Mouse (Mus musculus) heart, postnatal 0 days (tissue): ENCODE measurements at regions not wholly inside any gene's neighbourhood (a gene's known extent, or its start where the extent isn't known, plus 50 kb on each side); places are given as distances from the start of the nearest gene placed in this dataset.

ENCODE experiments used
- ATAC-seq: fragments of 200-750 bp; cut with Nextera tagmentation; 2 replicates; pipeline ENCODE4 v1.8.0; 2017; ENCODE audit warnings: low read depth, moderate number of reproducible peaks, moderate library complexity; ENCODE audit not compliant: insufficient read depth
- DNase-seq: peaks from one replicate; pipeline ENCODE4 v3.0.0-alpha.2; 2016; ENCODE audit warnings: low spot score
- H3K27ac ChIP-seq: fragments of 300-500 bp; sonication (generic); 2 replicates; pipeline ENCODE4 v1.5.1; 2014; ENCODE audit warnings: low read depth, mild to moderate bottlenecking
- H3K27me3 ChIP-seq: fragments of 300-500 bp; sonication (generic); 2 replicates; pipeline ENCODE4 v1.6.1; 2014; ENCODE audit warnings: low read length, mixed read lengths; ENCODE audit not compliant: control insufficient read depth, insufficient read depth
- H3K36me3 ChIP-seq: fragments of 300-500 bp; sonication (generic); replicated peaks from 2 replicates; pipeline ENCODE4 v1.6.1; 2014; ENCODE audit warnings: low read length, mixed read lengths; ENCODE audit not compliant: control insufficient read depth, insufficient read depth
- H3K4me1 ChIP-seq: fragments of 300-500 bp; sonication (generic); 2 replicates; pipeline ENCODE4 v1.6.1; 2014; ENCODE audit warnings: antibody characterized with exemption; ENCODE audit not compliant: control insufficient read depth, insufficient read depth
- H3K4me2 ChIP-seq: fragments of 300-500 bp; sonication (generic); 2 replicates; pipeline ENCODE4 v1.6.1; 2014; ENCODE audit warnings: low read depth, mild to moderate bottlenecking, low read length, moderate library complexity
- H3K4me3 ChIP-seq: fragments of 300-500 bp; sonication (generic); 2 replicates; pipeline ENCODE4 v1.5.1; 2014; ENCODE audit warnings: low read depth, low read length
- H3K9ac ChIP-seq: fragments of 300-500 bp; sonication (generic); replicated peaks from 2 replicates; pipeline ENCODE4 v1.6.1; 2014; ENCODE audit warnings: low read depth, low read length, mixed read lengths
- H3K9me3 ChIP-seq: fragments of 300-500 bp; sonication (generic); replicated peaks from 2 replicates; pipeline ENCODE4 v1.6.1; 2016; ENCODE audit warnings: low read length; ENCODE audit not compliant: control insufficient read depth
- CTCF ChIP-seq: IDR thresholded peaks from 2 replicates; pipeline ENCODE4 v1.5.1; 2016; ENCODE audit warnings: antibody characterized with exemption, control low read depth, low read depth
- EP300 ChIP-seq: IDR thresholded peaks from 2 replicates; pipeline ENCODE4 v1.6.1; 2016; ENCODE audit warnings: antibody characterized with exemption, low read depth
- WGBS: fragments of 180-500 bp; shearing (Covaris S2); extraction: QIAGEN DNeasy Blood & Tissue Kit; methylation state at CpG from one replicate; pipeline ENCODE4 v1.1.7; 2014; 5-methylcytosine and 5-hydroxymethylcytosine counted together

- DNase-seq (no peak), ATAC-seq (no peak)
- Histone ChIP-seq H3K27ac (no peak overlapping the region), H3K27me3 (no peaks in the 10 kb centered on the region), H3K4me3 (no peak overlapping the region), H3K4me1 (no peaks in the 10 kb centered on the region), H3K4me2 (no peak overlapping the region), H3K9me3 (no peaks in the 10 kb centered on the region), H3K9ac (no peak overlapping the region), H3K36me3 (no peaks in the 10 kb centered on the region)
- TF ChIP-seq EP300, result no peak
- TF ChIP-seq CTCF, result no peak
- WGBS, result 55% methylated on average over 6 of the region's 6 CpGs
Measured at GRCm38 (mm10) chr1:90283912-90284636, 80.3 kb downstream of the Ackr3 start.

- no peak overlapping the region for H3K4me3 ChIP-seq
- no peak overlapping the region for H3K9ac ChIP-seq
- H3K36me3 ChIP-seq, result no peaks in the 10 kb centered on the region
- TF ChIP-seq CTCF, result no peak
- no peak for TF ChIP-seq EP300
- no peak overlapping the region for H3K27ac ChIP-seq
- H3K27me3 ChIP-seq, result no peaks in the 10 kb centered on the region
- WGBS, result 48% methylated on average over 4 of the region's 4 CpGs
- H3K4me2 ChIP-seq, result no peak overlapping the region
- ATAC-seq (no peak), DNase-seq (no peak)
- H3K9me3 ChIP-seq, result no peaks in the 10 kb centered on the region
- no peaks in the 10 kb centered on the region for H3K4me1 ChIP-seq
Measured at GRCm38 (mm10) chr1:90285318-90285717, 81.5 kb downstream of the Ackr3 start.

DNA sequence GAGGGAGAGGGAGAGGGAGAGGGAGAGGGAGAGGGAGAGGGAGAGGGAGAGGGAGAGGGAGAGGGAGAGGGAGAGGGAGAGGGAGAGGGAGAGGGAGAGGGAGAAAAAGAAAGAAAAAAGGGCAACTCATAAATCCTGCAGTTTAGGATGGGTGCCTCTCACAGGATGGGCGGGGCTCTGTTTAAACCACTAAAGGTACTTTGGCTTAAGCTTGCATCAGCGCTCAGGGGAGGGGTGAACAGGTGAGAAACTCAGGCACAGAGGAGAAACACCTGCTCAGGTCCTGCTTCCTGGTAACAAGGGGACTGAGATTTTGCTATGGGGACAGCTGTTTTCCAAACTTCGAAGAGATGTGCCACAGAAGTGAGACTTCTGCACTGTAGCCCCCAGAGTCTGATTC lies 83.5 kb downstream of the Ackr3 start:
- WGBS, result 92% methylated on average over 3 of the region's 3 CpGs
- Histone ChIP-seq H3K4me3 (no peak overlapping the region), H3K4me1 (no peaks in the 10 kb centered on the region), H3K27ac (no peak overlapping the region), H3K36me3 (no peaks in the 10 kb centered on the region), H3K27me3 (no peaks in the 10 kb centered on the region), H3K4me2 (no peak overlapping the region), H3K9me3 (no peaks in the 10 kb centered on the region), H3K9ac (no peak overlapping the region)
- ATAC-seq (no peak), DNase-seq (no peak)
- TF ChIP-seq EP300 (no peak), CTCF (no peak)

DNA sequence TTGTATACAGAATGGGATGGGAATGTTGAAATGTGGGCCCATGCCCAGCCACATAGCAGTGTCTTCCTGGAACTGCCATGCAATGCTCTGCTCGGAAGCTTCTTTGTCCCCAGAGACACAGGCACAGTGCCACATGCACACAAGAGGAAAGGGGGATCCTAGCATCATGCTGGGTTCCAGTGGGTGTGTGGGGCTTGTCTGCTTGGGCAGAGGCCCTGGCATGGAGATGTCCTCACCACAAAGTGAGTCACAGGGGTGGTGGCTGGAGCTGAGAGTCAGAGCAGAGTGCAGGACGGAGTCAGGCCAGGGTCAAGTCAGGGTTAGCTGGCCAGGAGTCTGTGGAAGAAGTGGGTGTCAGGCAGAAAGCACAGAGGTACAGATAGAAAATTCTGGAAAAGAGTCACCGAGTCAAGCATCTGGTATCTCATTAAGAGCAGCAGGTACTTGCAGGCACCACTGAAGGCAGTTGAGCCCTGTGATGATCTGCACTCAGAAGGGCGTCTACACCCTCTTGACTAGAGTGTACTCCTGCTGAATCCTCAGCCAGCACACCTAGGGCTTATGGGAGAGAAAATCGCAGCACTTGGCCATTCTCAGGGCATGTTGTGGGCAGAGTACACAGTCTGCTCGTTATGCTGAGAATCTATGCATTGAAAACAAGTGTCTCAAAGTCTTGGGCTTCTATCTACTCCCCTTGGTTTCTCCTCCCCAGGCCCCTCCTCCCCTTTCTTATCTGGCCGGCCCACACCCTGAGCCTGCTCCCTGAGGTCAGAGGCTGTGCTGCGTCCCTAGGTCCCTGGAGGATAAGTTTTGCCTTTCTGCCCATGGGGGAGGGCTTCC lies 85.3 kb downstream of the Ackr3 start:
- Histone ChIP-seq H3K4me1 (no peaks in the 10 kb centered on the region), H3K9ac (no peak overlapping the region), H3K27me3 (no peaks in the 10 kb centered on the region), H3K27ac (peak overlapping the region; percentile 23; the same call in 1 of the 2 replicates), H3K4me3 (no peak overlapping the region), H3K4me2 (no peak overlapping the region), H3K36me3 (no peaks in the 10 kb centered on the region), H3K9me3 (no peaks in the 10 kb centered on the region)
- TF ChIP-seq EP300 (no peak), CTCF (no peak)
- DNase-seq (no peak), ATAC-seq (peak; percentile 22)
- WGBS, result 35% methylated on average over 8 of the region's 8 CpGs

DNA sequence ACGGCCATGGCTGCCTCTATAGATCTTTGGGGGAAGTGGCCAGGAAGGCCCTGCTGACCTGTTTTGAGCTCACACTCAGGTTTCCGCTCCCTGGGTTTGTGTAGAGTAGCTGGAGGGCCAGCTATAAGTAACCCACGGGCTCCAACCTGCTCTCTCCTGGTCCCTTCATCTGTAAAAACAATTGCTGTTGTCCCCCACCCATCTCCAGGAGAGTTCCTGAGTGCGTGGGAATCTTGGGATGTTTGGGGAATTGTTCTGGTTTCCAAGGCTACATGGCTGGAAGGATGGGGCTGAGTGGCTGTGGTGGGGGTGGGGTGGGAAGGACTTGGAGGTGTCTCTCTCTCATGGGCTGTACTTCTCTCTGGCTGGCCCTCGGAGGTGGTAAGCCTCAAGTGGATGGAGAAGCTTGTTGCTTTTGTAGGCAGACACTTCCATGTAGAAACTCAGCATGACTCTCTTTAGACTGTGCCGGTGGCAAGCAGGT lies 86.0 kb downstream of the Ackr3 start:
- Histone ChIP-seq H3K9ac (no peak overlapping the region), H3K4me3 (no peak overlapping the region), H3K9me3 (no peaks in the 10 kb centered on the region), H3K27me3 (no peaks in the 10 kb centered on the region), H3K27ac (peak overlapping the region; percentile 23; the same call in 1 of the 2 replicates), H3K36me3 (no peaks in the 10 kb centered on the region), H3K4me2 (no peak overlapping the region), H3K4me1 (no peaks in the 10 kb centered on the region)
- DNase-seq (peak; percentile 16), ATAC-seq (peak; percentile 53)
- TF ChIP-seq CTCF, result no peak
- 38% methylated on average over 6 of the region's 6 CpGs for WGBS
